Mouse (Mus musculus) cerebellum, postnatal 10 days (tissue): ENCODE results near the gene Csnk1g2.

Experiments used
- DNase-seq, 2 experiments: peaks; one replicate each; pipeline ENCODE4 v3.0.0; 2021; ENCODE audit warnings: mixed read lengths in 2 of 2

Gene Csnk1g2

GRCm38 (mm10) chr10:80680260-80680696 lies 57.6 kb downstream of the Csnk1g2 start:
- no peak for DNase-seq

GRCm38 (mm10) chr10:80682003-80682402 lies 59.4 kb downstream of the Csnk1g2 start:
- DNase-seq, result no peak

GRCm38 (mm10) chr10:80683647-80684046 lies 61.0 kb downstream of the Csnk1g2 start:
- DNase-seq, result no peak

GRCm38 (mm10) chr10:80684214-80684613 lies 61.6 kb downstream of the Csnk1g2 start:
- DNase-seq, result peak; percentile 73 to 77

- no peak for DNase-seq
Measured at GRCm38 (mm10) chr10:80684984-80685383, 62.3 kb downstream of the Csnk1g2 start.

- DNase-seq, result peak; percentile 64 to 69
Measured at GRCm38 (mm10) chr10:80686617-80687016, 64.0 kb downstream of the Csnk1g2 start.

- peak; percentile 83 for DNase-seq
Measured at GRCm38 (mm10) chr10:80687850-80688249, 65.2 kb downstream of the Csnk1g2 start.
